Mouse (Mus musculus) midbrain, embryonic 11.5 days (tissue): ENCODE data around the gene D630045J12Rik. TPM values are rescaled to one million over a fixed set of nuclear protein-coding genes. Genes with fewer than 3 reads are reported as not detected.

Experiments used
- ATAC-seq: fragments of 200-750 bp; cut with Nextera tagmentation; 2 replicates; pipeline ENCODE4 v1.8.0; 2017; ENCODE audit warnings: moderate TSS enrichment, moderate library complexity; ENCODE audit not compliant: low FRiP score
- DNase-seq: peaks from one replicate; pipeline ENCODE4 v3.0.0; 2015; ENCODE audit warnings: low spot score; ENCODE audit errors: missing footprints
- H3K27ac ChIP-seq: fragments of 300-500 bp; sonication (generic); 2 replicates; pipeline ENCODE4 v1.5.1; 2014; ENCODE audit warnings: low read depth, low read length
- H3K27me3 ChIP-seq: fragments of 300-500 bp; sonication (generic); 2 replicates; pipeline ENCODE4 v1.6.1; 2014; ENCODE audit warnings: mild to moderate bottlenecking, low read length, moderate library complexity, mixed read lengths; ENCODE audit not compliant: control insufficient read depth, insufficient read depth
- H3K36me3 ChIP-seq: fragments of 300-500 bp; sonication (generic); 2 replicates; pipeline ENCODE4 v1.6.1; 2014; ENCODE audit warnings: mild to moderate bottlenecking, low read length, moderate library complexity, mixed read lengths; ENCODE audit not compliant: control insufficient read depth, insufficient read depth
- H3K4me1 ChIP-seq: fragments of 300-500 bp; sonication (generic); 2 replicates; pipeline ENCODE4 v1.6.1; 2014; ENCODE audit warnings: low read length; ENCODE audit not compliant: control insufficient read depth, insufficient read depth
- H3K4me2 ChIP-seq: fragments of 300-500 bp; sonication (generic); 2 replicates; pipeline ENCODE4 v1.6.1; 2014; ENCODE audit warnings: mild to moderate bottlenecking, moderate library complexity
- H3K4me3 ChIP-seq: fragments of 300-500 bp; sonication (generic); 2 replicates; pipeline ENCODE4 v1.5.1; 2014; ENCODE audit warnings: low read depth, low read length
- H3K9ac ChIP-seq: fragments of 300-500 bp; sonication (generic); 2 replicates; pipeline ENCODE4 v1.6.1; 2014; ENCODE audit warnings: low read length
- H3K9me3 ChIP-seq: fragments of 300-500 bp; sonication (generic); 2 replicates; pipeline ENCODE4 v1.6.1; 2016; ENCODE audit warnings: low read length; ENCODE audit not compliant: control insufficient read depth
- WGBS: fragments of 180-500 bp; shearing (Covaris S2); extraction: QIAGEN DNeasy Blood & Tissue Kit; methylation state at CpG from one replicate; pipeline ENCODE4 v1.1.7; 2014; 5-methylcytosine and 5-hydroxymethylcytosine counted together
- polyA plus RNA-seq: library from polyadenylated mRNA; unstranded; fragments of >200 nt; fragmentation: Nextera tagmentation; extraction: Ambion mirVana; gene quantifications from 2 replicates; pipeline ENCODE4 v1.2.1, GENCODE M21; 2014

D630045J12Rik gene
- polyA plus RNA-seq, 1 experiment from 2014 or later, result 10.1 TPM

DNA sequence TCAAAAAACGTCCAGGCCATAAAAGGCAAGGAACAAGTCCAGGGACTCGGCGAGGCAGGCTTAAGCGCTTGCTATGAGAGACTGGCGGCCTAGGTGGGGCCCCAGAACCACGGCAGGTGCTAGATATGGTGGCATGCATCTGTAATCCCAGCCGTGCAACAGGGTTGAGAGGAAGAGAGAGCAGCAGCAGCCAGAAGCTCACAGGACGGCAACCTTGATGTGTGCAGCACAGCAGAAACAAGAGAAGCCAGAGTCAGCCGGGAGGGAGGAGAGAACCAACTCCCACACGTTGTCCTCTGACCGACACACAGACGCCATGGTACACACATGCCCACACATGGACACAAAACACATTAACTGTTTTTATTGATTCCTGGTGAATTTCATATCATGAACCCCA lies 51.0 kb downstream of the D630045J12Rik start:
- Histone ChIP-seq H3K27ac (no peak overlapping the region), H3K4me2 (no peak overlapping the region), H3K4me1 (peaks cover 15% of the 10 kb centered on the region), H3K9ac (no peak overlapping the region), H3K27me3 (peaks cover 31% of the 10 kb centered on the region), H3K4me3 (no peak overlapping the region), H3K36me3 (no peaks in the 10 kb centered on the region), H3K9me3 (no peaks in the 10 kb centered on the region)
- peak; percentile 53 for DNase-seq
- no peak for ATAC-seq
- WGBS, result 84% methylated on average over 12 of the region's 12 CpGs

DNA sequence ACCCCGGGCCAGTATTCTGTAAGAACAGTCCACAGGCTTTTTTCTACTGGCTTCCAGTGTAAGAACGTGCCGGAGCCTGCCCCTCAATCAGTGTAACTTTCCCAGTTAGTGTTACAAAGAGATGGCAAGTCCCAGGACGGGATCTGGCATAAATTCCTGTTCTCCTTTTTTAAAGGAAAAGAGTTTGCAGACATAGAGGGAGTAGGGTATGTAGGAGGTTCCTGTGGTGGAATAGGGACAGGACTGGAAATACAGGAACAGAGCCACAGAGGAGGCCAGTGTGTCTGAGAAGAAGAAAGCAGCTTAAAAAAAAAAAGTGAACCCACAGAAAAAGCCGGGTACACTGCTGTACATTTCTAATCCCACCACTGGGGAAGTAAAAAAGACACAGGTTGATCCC lies 52.3 kb downstream of the D630045J12Rik start:
- H3K4me2 ChIP-seq, result no peak overlapping the region
- H3K4me1 ChIP-seq, result peaks cover 3% of the 10 kb centered on the region; the same call in 1 of the 2 replicates
- no peaks in the 10 kb centered on the region for H3K36me3 ChIP-seq
- H3K27ac ChIP-seq, result no peak overlapping the region
- peaks cover 31% of the 10 kb centered on the region for H3K27me3 ChIP-seq
- ATAC-seq (no peak), DNase-seq (peak; percentile 60)
- H3K9me3 ChIP-seq, result no peaks in the 10 kb centered on the region
- no peak overlapping the region for H3K4me3 ChIP-seq
- WGBS, result 76% methylated on average over 5 of the region's 5 CpGs
- no peak overlapping the region for H3K9ac ChIP-seq

DNA sequence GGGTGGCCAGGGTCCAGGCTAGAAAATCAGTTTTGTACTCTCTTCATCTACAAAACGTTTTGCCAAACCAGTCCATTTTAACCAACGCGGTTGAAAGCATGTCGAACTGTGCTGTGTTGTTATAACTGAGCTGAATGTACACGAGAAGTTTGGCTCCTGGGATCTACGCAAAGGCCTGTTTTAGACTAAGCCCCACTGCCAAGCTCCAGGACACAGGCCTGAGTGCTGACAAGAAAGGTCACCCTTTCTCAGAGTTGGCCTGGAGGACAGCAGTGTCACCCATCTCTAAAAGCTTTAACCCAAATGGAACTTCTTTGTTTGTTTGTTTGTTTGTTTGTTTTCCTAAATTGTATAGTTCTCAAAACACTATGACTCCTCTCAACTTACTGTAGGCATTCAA lies 54.2 kb downstream of the D630045J12Rik start:
- Histone ChIP-seq H3K4me1 (no peaks in the 10 kb centered on the region), H3K9me3 (no peaks in the 10 kb centered on the region; the same call in 1 of the 2 replicates), H3K27me3 (peaks cover 14% of the 10 kb centered on the region), H3K36me3 (peaks cover 10% of the 10 kb centered on the region), H3K4me3 (no peak overlapping the region), H3K27ac (no peak overlapping the region), H3K4me2 (no peak overlapping the region), H3K9ac (no peak overlapping the region)
- WGBS, result 93% methylated on average over 6 of the region's 6 CpGs
- ATAC-seq (no peak), DNase-seq (no peak)

DNA sequence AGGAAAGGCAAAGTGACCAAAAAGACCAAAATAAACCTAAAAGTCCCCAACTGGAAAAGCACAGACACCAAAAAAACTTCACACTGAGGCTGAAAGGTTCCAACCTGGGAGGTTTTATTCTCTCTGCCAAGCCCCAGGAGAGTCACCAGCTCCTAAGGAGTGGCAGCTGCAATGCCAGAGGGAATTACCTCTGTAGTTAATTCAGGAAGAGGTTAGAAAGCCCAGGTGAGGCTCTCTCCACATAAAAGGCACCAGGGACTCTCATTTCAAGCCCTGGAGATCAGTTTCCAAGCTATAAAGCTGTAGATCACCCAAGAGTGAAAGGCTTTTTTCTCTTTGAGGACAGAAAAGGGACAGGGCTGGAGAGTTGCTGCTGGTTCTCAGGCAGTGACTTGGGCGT lies 55.1 kb downstream of the D630045J12Rik start:
- Histone ChIP-seq H3K27me3 (peaks cover 5% of the 10 kb centered on the region), H3K4me1 (no peaks in the 10 kb centered on the region), H3K27ac (no peak overlapping the region), H3K4me2 (no peak overlapping the region), H3K9ac (no peak overlapping the region), H3K9me3 (no peaks in the 10 kb centered on the region; the same call in 1 of the 2 replicates), H3K4me3 (no peak overlapping the region), H3K36me3 (peaks cover 12% of the 10 kb centered on the region)
- DNase-seq (no peak), ATAC-seq (no peak)
- WGBS, result 76% methylated on average over 1 of the region's 1 CpGs

DNA sequence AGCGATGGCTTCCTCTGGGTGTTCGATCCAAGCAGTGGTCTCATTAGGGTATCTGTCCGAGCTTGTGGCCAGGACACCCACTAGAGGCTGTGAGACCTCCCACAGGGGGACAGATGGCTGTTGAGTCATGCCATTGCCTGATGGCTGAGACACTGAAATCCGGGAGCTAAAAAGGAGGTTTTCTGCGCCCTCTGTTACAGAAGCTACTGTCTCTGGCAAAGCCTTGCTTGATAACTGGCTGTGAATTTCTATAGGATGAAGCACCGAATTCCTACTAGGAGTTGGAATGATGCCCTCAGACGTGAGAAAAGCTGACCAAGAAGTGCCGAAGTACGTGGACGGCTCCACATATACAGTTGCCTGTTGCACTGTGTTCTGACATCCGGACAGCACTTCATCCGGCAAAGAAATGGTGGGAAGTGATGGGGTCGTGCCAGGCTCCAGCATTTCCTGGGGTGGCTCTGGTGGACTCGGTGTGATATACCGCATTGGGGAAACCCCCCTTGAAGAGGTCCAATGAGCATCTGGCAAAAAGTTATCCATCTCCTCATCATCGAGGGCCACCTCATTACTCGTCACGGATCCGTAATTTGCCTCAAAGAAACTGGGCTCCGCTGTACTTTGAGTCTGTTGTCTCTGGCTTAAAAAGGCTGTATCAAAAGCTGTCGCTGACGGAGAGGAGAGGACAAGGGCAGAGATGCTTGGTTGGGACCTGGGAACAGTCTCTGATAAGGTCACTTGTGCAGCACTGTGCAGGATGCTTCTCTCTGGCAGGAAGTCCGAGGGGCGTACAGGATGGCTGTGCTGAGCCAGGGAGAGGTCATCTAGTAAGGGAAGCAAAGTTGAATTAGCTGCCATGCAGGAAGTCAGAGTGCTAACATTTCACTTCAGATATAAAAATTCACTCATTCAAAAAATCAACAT lies 57.3 kb downstream of the D630045J12Rik start:
- H3K36me3 ChIP-seq, result peaks cover 12% of the 10 kb centered on the region
- no peaks in the 10 kb centered on the region for H3K4me1 ChIP-seq
- no peaks in the 10 kb centered on the region for H3K27me3 ChIP-seq
- DNase-seq (peak; percentile 73), ATAC-seq (no peak)
- WGBS, result 92% methylated on average over 24 of the region's 24 CpGs
- no peak overlapping the region for H3K4me3 ChIP-seq
- H3K4me2 ChIP-seq, result no peak overlapping the region
- no peak overlapping the region for H3K9ac ChIP-seq
- no peaks in the 10 kb centered on the region; the same call in 1 of the 2 replicates for H3K9me3 ChIP-seq
- H3K27ac ChIP-seq, result no peak overlapping the region

DNA sequence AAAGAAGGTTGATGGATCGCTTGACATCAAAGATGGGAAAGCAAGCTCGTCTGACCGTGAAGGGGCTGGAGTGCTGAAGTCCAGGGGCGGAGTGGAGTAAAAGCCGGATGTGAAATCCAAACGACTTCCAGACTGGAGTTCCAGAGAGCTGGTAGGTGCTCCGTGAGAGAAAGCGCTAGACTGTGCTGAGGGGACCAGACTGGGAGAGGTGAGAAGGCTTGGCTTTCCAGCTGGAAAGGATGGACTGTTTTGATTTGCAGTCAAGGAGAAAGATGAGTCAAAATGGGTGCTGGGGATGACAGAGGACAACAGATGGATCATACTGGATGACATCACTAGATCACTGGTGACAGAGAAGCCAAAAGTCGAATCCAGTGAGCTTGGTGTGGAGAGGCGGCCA lies 58.5 kb downstream of the D630045J12Rik start:
- DNase-seq (no peak), ATAC-seq (no peak)
- Histone ChIP-seq H3K27ac (no peak overlapping the region), H3K4me3 (no peak overlapping the region), H3K4me2 (no peak overlapping the region), H3K9me3 (no peaks in the 10 kb centered on the region; the same call in 1 of the 2 replicates), H3K9ac (no peak overlapping the region), H3K27me3 (no peaks in the 10 kb centered on the region), H3K36me3 (peaks cover 12% of the 10 kb centered on the region), H3K4me1 (no peaks in the 10 kb centered on the region)
- 88% methylated on average over 10 of the region's 10 CpGs for WGBS

DNA sequence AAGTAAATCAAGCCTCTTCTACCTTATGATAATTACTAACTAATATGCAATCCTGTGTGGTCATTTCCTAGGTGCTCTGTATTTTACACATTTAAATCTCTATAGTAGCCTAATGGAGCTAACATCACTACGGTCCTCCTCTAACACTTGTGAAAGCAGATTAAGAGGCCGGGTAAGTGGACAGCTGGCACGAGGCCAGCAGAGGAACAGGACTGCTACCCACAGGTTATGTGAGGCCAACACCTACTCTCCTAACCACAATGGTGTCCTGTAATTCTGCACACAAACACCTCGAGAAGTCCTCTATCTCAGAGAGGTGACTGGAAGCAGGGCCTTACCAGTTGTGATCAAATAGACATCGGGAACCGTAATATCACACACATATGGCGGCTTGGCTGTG lies 59.8 kb downstream of the D630045J12Rik start:
- DNase-seq (no peak), ATAC-seq (no peak)
- Histone ChIP-seq H3K36me3 (peaks cover 12% of the 10 kb centered on the region), H3K9me3 (no peaks in the 10 kb centered on the region; the same call in 1 of the 2 replicates), H3K27ac (no peak overlapping the region), H3K9ac (no peak overlapping the region), H3K4me2 (no peak overlapping the region), H3K27me3 (no peaks in the 10 kb centered on the region), H3K4me1 (no peaks in the 10 kb centered on the region), H3K4me3 (no peak overlapping the region)
- WGBS, result 92% methylated on average over 7 of the region's 7 CpGs

DNA sequence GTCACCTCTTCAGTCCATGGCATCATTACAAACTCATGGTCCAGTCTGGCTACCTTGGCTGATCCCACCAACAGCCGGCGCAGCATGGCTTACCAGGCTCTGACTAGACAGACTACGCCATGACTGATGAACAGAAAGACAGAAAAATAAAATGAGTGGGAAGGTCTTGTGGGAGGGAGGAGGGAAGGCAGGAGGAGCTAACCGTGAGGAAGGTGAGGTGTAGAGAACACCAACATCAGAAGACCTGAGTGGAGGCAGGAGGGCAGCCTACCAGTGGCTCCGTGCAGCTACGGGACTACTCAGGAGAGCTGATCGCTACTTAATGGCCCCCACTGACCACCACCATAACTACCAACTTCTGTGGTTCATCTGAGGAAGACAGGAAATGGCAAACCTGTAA lies 60.9 kb downstream of the D630045J12Rik start:
- Histone ChIP-seq H3K4me1 (no peaks in the 10 kb centered on the region), H3K27ac (no peak overlapping the region), H3K9ac (no peak overlapping the region), H3K4me3 (no peak overlapping the region), H3K36me3 (peaks cover 15% of the 10 kb centered on the region), H3K9me3 (no peaks in the 10 kb centered on the region; the same call in 1 of the 2 replicates), H3K4me2 (no peak overlapping the region), H3K27me3 (no peaks in the 10 kb centered on the region)
- DNase-seq, result peak; percentile 62
- ATAC-seq, result no peak
- WGBS, result 97% methylated on average over 7 of the region's 7 CpGs

DNA sequence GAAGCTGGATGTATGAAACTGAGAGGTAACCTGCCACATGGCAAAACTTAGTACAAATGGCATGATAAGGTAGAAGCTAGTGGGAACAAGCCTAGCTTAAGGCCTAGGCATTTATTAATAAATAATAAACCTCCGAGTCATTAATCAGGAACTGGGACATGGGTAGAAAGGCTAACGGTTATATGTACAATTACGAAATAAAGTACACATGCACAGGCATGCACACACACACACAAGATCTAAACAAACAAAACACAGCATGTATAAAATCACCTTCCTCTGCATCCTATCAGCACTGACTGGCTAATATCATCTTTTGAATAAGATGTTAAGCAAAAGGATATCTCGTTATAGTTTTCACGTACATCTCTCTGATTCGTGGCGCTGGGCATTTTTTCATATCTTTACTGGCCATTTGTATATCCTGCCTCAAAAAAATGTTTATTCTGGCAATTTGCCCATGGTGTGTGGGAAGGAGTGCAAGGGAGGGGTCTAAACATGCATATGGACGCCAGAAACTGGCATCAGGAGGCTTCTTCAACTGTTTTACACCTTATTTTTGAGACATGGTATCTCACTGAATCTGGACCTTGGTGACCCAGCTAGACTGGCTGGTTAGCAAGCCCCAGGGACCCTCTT lies 67.4 kb downstream of the D630045J12Rik start:
- no peak for ATAC-seq
- Histone ChIP-seq H3K4me1 (peaks cover 4% of the 10 kb centered on the region; the same call in 1 of the 2 replicates), H3K4me3 (no peak overlapping the region), H3K4me2 (no peak overlapping the region), H3K9me3 (no peaks in the 10 kb centered on the region), H3K27me3 (no peaks in the 10 kb centered on the region), H3K27ac (no peak overlapping the region), H3K36me3 (peaks cover 8% of the 10 kb centered on the region; the same call in 1 of the 2 replicates), H3K9ac (no peak overlapping the region)
- WGBS, result 96% methylated on average over 8 of the region's 8 CpGs
- DNase-seq, result peak; percentile 61
